Mouse (Mus musculus) right cerebral cortex, adult 18-20 months (tissue): ENCODE measurements around the gene Pacsin1.

Source experiments
- DNase-seq: peaks from one replicate; pipeline ENCODE4 v3.0.0; 2022; ENCODE audit warnings: mixed read lengths

Pacsin1 gene

GRCm38 (mm10) chr17:27678924-27679813 is 23.9 kb downstream of the Pacsin1 start:
- DNase-seq: no peak

- DNase-seq: peak; percentile 91
Observed at GRCm38 (mm10) chr17:27684886-27685549, 29.7 kb downstream of the Pacsin1 start.

GRCm38 (mm10) chr17:27685550-27685913 is 30.2 kb downstream of the Pacsin1 start:
- no peak for DNase-seq

GRCm38 (mm10) chr17:27686395-27686794 is 31.1 kb downstream of the Pacsin1 start:
- DNase-seq: no peak

- no peak for DNase-seq
Observed at GRCm38 (mm10) chr17:27690993-27691693, 35.8 kb downstream of the Pacsin1 start.

- DNase-seq: no peak
Observed at GRCm38 (mm10) chr17:27699641-27700244, 44.4 kb downstream of the Pacsin1 start.

GRCm38 (mm10) chr17:27700812-27701211 is 45.5 kb downstream of the Pacsin1 start:
- DNase-seq: no peak

GRCm38 (mm10) chr17:27701856-27702255 is 46.5 kb downstream of the Pacsin1 start:
- no peak for DNase-seq

GRCm38 (mm10) chr17:27702518-27702917 is 47.2 kb downstream of the Pacsin1 start:
- no peak for DNase-seq

GRCm38 (mm10) chr17:27703961-27704621 is 48.8 kb downstream of the Pacsin1 start:
- DNase-seq: no peak

- no peak for DNase-seq
Observed at GRCm38 (mm10) chr17:27705661-27706060, 50.4 kb downstream of the Pacsin1 start.

GRCm38 (mm10) chr17:27707954-27708661 is 52.8 kb downstream of the Pacsin1 start:
- no peak for DNase-seq

- no peak for DNase-seq
Observed at GRCm38 (mm10) chr17:27709650-27710049, 54.3 kb downstream of the Pacsin1 start.

- no peak for DNase-seq
Observed at GRCm38 (mm10) chr17:27712832-27713231, 57.5 kb downstream of the Pacsin1 start.

- DNase-seq: no peak
Observed at GRCm38 (mm10) chr17:27716804-27717203, 61.5 kb downstream of the Pacsin1 start.

- DNase-seq: no peak
Observed at GRCm38 (mm10) chr17:27718250-27718649, 62.9 kb downstream of the Pacsin1 start.

GRCm38 (mm10) chr17:27719663-27720062 is 64.4 kb downstream of the Pacsin1 start:
- no peak for DNase-seq

- DNase-seq: no peak
Observed at GRCm38 (mm10) chr17:27720326-27720725, 65.0 kb downstream of the Pacsin1 start.

- no peak for DNase-seq
Observed at GRCm38 (mm10) chr17:27721125-27721664, 65.9 kb downstream of the Pacsin1 start.

- no peak for DNase-seq
Observed at GRCm38 (mm10) chr17:27724327-27724726, 69.0 kb downstream of the Pacsin1 start.

GRCm38 (mm10) chr17:27725011-27725410 is 69.7 kb downstream of the Pacsin1 start:
- no peak for DNase-seq

- no peak for DNase-seq
Observed at GRCm38 (mm10) chr17:27725412-27725811, 70.1 kb downstream of the Pacsin1 start.
